Mouse (Mus musculus) heart, embryonic 15.5 days (tissue): ENCODE measurements around the gene Mrgpra9. TPM values are rescaled to one million over a fixed set of nuclear protein-coding genes. Genes with fewer than 3 reads are reported as not detected.
"Not testable (repeated sequence)": the region's sequence is repeated elsewhere in the genome, so short reads cannot be mapped to it uniquely, and the experiment has no call there.

ENCODE experiments used
- ATAC-seq: fragments of 200-750 bp; cut with Nextera tagmentation; replicated peaks from 2 replicates; pipeline ENCODE4 v1.8.0; 2017; ENCODE audit warnings: low read depth, moderate TSS enrichment; ENCODE audit not compliant: insufficient number of reproducible peaks, insufficient read depth, low FRiP score
- H3K27ac ChIP-seq: fragments of 300-500 bp; sonication (generic); 2 replicates; pipeline ENCODE4 v1.5.1; 2015; ENCODE audit warnings: mild to moderate bottlenecking, inconsistent platforms
- H3K27me3 ChIP-seq: fragments of 300-500 bp; sonication (generic); 2 replicates; pipeline ENCODE4 v1.6.1; 2015; ENCODE audit warnings: inconsistent platforms
- H3K36me3 ChIP-seq: fragments of 300-500 bp; sonication (generic); 2 replicates; pipeline ENCODE4 v1.6.1; 2015; ENCODE audit warnings: mild to moderate bottlenecking, inconsistent platforms
- H3K4me1 ChIP-seq: fragments of 300-500 bp; sonication (generic); replicated peaks from 2 replicates; pipeline ENCODE4 v1.6.1; 2015; ENCODE audit warnings: inconsistent platforms
- H3K4me2 ChIP-seq: fragments of 300-500 bp; sonication (generic); 2 replicates; pipeline ENCODE4 v1.6.1; 2015; ENCODE audit warnings: inconsistent platforms, mild to moderate bottlenecking, moderate library complexity
- H3K4me3 ChIP-seq: fragments of 300-500 bp; sonication (generic); 2 replicates; pipeline ENCODE4 v1.5.1; 2015; ENCODE audit warnings: mild to moderate bottlenecking, inconsistent platforms
- H3K9ac ChIP-seq: fragments of 300-500 bp; sonication (generic); 2 replicates; pipeline ENCODE4 v1.6.1; 2015; ENCODE audit warnings: mild to moderate bottlenecking, inconsistent platforms
- H3K9me3 ChIP-seq: fragments of 300-500 bp; sonication (generic); replicated peaks from 2 replicates; pipeline ENCODE4 v1.6.1; 2016; ENCODE audit warnings: inconsistent platforms
- WGBS: fragments of 180-500 bp; shearing (Covaris S2); methylation state at CpG from one replicate; pipeline ENCODE4 v1.1.7; 2015; ENCODE audit warnings: mixed read lengths; 5-methylcytosine and 5-hydroxymethylcytosine counted together
- polyA plus RNA-seq: library from polyadenylated mRNA; unstranded; fragments of >200 nt; fragmentation: Nextera tagmentation; extraction: Ambion mirVana; gene quantifications from 2 replicates; pipeline ENCODE4 v1.2.1, GENCODE M21; 2015

Gene Mrgpra9
- not detected in 2 replicates for polyA plus RNA-seq

DNA sequence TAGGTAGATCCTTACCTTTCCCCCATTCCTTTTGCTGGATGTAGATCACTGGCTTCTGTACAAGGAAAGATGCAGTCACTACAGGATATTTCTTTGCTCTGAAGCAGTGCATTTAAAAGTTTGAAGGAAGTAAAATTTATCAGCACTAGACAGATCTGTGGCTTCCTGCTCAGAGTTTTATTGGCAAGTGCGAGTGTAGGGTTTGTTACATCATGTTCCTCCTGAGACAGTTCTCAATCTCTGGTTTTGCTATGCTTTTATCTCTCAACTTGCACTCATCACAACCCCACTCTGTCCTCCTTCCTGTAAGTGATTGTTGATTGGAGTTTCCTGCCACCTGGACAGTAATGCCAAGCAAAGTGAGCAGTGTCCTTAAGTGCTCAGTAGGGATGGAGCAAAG, at the start of gene Mrgpra9:
Mrgpra9 (minus strand) TSS at position 79 of the 400 bp plus-strand sequence.
- H3K4me2 ChIP-seq, result no peak within 1 kb of the TSS
- no peaks in the 10 kb centered on the region for H3K36me3 ChIP-seq
- H3K27ac ChIP-seq, result no peak within 1 kb of the TSS
- 33% methylated on average over 1 of the region's 1 CpGs for WGBS
- H3K4me1 ChIP-seq, result no peaks in the 10 kb centered on the region
- no peak within 1 kb of the TSS for H3K9ac ChIP-seq
- H3K9me3 ChIP-seq, result no peaks in the 10 kb centered on the region
- no peak within 1 kb of the TSS for H3K4me3 ChIP-seq
- ATAC-seq, result no peak
- H3K27me3 ChIP-seq, result no peaks in the 10 kb centered on the region

- H3K36me3 ChIP-seq, H3K9ac ChIP-seq, H3K27ac ChIP-seq, H3K4me3 ChIP-seq, H3K9me3 ChIP-seq, H3K4me2 ChIP-seq, H3K27me3 ChIP-seq, ATAC-seq, H3K4me1 ChIP-seq: not testable (repeated sequence)
These were observed 47.0 kb upstream of the Mrgpra9 start for GRCm38 (mm10) chr7:47299612-47300011.

DNA sequence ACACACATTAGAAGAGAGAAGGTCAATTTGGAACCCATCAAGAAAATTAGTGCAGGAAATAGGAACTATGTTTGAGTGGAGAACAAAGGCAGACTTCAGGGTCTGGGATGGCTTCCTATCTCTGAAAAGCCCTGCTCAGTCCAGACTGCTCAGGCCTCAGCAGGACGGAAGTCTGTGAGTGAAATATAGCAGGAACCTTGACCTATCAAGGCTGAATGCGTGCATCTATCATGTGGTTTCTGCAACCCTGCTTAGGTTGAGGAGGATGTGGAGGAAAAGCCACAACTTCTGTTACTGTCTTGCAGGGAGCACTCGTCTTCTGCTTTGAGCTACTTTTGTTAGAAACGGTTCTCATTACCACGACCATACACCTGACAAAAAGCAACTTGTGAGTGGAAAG, 18.9 kb upstream of the Mrgpra9 start:
- not testable (repeated sequence) for H3K27me3 ChIP-seq, H3K4me3 ChIP-seq, H3K4me1 ChIP-seq, H3K4me2 ChIP-seq, H3K36me3 ChIP-seq, ATAC-seq, H3K27ac ChIP-seq, H3K9me3 ChIP-seq, H3K9ac ChIP-seq
- WGBS, result 72% methylated on average over 5 of the region's 5 CpGs

- no peaks in the 10 kb centered on the region for H3K9me3 ChIP-seq
- H3K4me3 ChIP-seq, result no peak overlapping the region
- ATAC-seq, result no peak
- H3K27me3 ChIP-seq, result no peaks in the 10 kb centered on the region
- no peaks in the 10 kb centered on the region for H3K4me1 ChIP-seq
- H3K9ac ChIP-seq, result no peak overlapping the region
- H3K36me3 ChIP-seq, result no peaks in the 10 kb centered on the region
- no peak overlapping the region for H3K4me2 ChIP-seq
- H3K27ac ChIP-seq, result no peak overlapping the region
- WGBS, result 57% methylated on average over 3 of the region's 3 CpGs
These were observed 8.0 kb downstream of the Mrgpra9 start for GRCm38 (mm10) chr7:47244658-47245057.

DNA sequence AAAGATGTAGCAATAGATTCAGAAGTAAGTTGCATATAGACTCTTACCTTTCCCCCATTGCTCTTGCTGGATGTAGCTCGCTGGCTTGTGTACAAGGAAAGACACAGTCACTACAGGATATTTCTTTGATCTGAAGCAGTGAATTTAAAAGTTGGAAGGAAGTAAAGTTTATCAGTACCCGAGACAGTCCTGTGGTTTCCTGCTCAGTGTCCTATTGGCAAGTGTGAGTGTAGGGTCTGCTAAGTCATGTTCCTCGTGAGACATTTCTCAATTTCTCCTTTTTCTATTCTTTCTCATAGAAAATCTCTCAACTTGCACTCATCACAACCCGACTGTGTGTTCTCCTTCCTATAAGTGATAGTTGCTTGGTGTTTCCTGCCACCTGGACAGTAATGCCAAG, 47.8 kb downstream of the Mrgpra9 start, which contains the start of gene Mrgpra6:
Mrgpra6 (minus strand) TSS at position 91 of the 400 bp plus-strand sequence.
- Histone ChIP-seq H3K9me3 (no peaks in the 10 kb centered on the region), H3K36me3 (no peaks in the 10 kb centered on the region), H3K4me1 (no peaks in the 10 kb centered on the region), H3K9ac (no peak within 1 kb of the TSS), H3K4me2 (no peak within 1 kb of the TSS), H3K27ac (no peak within 1 kb of the TSS), H3K4me3 (no peak within 1 kb of the TSS), H3K27me3 (no peaks in the 10 kb centered on the region)
- no peak for ATAC-seq
- 46% methylated on average over 4 of the region's 4 CpGs for WGBS

DNA sequence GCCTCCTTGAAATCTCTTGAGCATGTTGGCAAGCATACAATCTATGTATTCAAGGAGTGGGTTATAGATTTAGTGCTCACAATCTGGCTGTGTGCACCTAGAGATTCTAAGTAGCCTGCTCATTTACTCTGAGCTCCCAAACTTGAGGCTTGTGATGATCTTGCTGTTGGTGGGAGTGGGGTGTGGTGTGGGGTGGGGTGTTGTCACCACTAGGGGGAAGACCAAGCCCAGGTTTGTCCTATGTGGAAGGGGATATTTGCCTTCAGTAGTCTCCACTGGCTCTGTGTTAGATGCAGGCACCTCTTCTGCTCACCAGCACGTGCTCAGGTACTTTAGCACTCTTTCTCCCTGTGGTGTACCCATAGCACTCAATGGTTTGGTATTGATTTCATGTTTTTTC, 57.4 kb downstream of the Mrgpra9 start:
- no peak for ATAC-seq
- Histone ChIP-seq H3K4me1 (no peaks in the 10 kb centered on the region), H3K4me2 (no peak overlapping the region), H3K9ac (no peak overlapping the region), H3K36me3 (no peaks in the 10 kb centered on the region), H3K4me3 (no peak overlapping the region), H3K27ac (no peak overlapping the region), H3K9me3 (peaks cover 4% of the 10 kb centered on the region; the same call in 1 of the 2 replicates), H3K27me3 (no peaks in the 10 kb centered on the region)
- 52% methylated on average over 1 of the region's 1 CpGs for WGBS

Other genes starting within 250 kb of the Mrgpra9 start
- gene Spty2d1, start 244.4 kb downstream of the Mrgpra9 start, polyA plus RNA-seq, result 13.6 and 15.3 TPM in 2 replicates
- 19.7 and 23.9 TPM in 2 replicates for gene Tmem86a, start 202.2 kb downstream of the Mrgpra9 start, polyA plus RNA-seq
- gene Ptpn5, start 119.2 kb downstream of the Mrgpra9 start, polyA plus RNA-seq, result 0.44 and 0.61 TPM in 2 replicates
- not detected in 2 replicates for gene Mrgpra6, start 47.9 kb downstream of the Mrgpra9 start, polyA plus RNA-seq
- not detected in 2 replicates for gene Mrgpra1, start 101.4 kb upstream of the Mrgpra9 start, polyA plus RNA-seq
- gene Mrgpra2a, start 199.3 kb upstream of the Mrgpra9 start, polyA plus RNA-seq, result not detected in 2 replicates